In the genomic region with DNA sequence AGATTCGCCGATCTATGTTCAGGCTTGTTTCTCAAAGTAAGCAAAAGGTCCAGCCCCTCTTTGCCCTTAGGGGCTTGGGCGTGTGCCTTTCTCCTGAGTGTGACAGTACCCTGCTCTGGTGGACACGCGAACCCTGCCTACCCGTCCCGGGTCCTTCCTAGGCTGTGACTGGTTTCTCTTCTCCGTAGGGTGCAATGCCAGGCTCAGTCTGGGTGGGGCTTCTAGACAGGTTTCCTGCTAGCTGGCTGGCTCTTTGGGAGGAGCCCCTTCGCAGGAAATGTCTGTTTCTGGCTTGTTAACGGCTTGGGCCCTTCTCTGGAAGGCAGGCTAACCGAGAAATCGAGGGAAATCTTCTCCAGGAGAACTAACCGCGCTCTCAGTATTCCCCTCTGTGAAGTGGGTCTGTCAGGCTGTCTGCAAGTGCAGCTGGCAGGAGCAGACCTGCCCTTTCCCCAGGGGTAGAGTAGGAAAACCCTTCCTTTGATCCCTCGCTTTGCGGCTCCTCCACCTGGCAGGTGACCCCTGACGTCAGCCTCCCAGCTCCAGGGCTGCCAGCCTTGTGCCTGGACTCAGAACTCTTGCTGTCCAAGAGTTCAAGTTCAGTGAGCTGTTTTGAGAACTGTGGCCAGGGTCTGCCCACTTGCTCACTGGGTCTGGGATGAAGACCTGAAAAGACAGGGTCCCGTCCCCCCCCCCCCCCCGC, we compare ENCODE assay signal across 8 mouse cellular contexts. TPM values are rescaled to one million over a fixed set of nuclear protein-coding genes. Genes with fewer than 3 reads are reported as not detected.
A peak's percentile ranks its signal among the peaks of the same experiment; 100 is the strongest.
DNase-seq lines count a peak whose midpoint lies in the region; ATAC-seq lines count a peak whose summit lies in the region.

No protein-coding gene starts in this region.

- H3K9me3 ChIP-seq in neural tube, embryonic 11.5 days (ENCODE audit: control insufficient read depth, low read length) = no peaks in the 10 kb centered on the region
- H3K9me3 ChIP-seq in forebrain, embryonic 16.5 days (ENCODE audit: control insufficient read depth, low read length) = no peaks in the 10 kb centered on the region
- H3K9me3 ChIP-seq in lung, embryonic 15.5 days = no peaks in the 10 kb centered on the region
- H3K9me3 ChIP-seq in stomach, embryonic 14.5 days (ENCODE audit: control insufficient read depth, low read depth, low read length) = no peaks in the 10 kb centered on the region

- peak overlapping the region; percentile 41 for H3K4me3 ChIP-seq in neural tube, embryonic 11.5 days (ENCODE audit: low read depth, low read length)
- peak overlapping the region; percentile 40 for H3K4me3 ChIP-seq in forebrain, embryonic 16.5 days (replicated peaks; ENCODE audit: low read length)
- H3K4me3 ChIP-seq in lung, embryonic 15.5 days = peak overlapping the region; percentile 48
- H3K4me3 ChIP-seq in stomach, embryonic 14.5 days (ENCODE audit: low read depth, low read length) = peak overlapping the region; percentile 42

- peaks cover 38% of the 10 kb centered on the region for H3K27me3 ChIP-seq in neural tube, embryonic 11.5 days (ENCODE audit: control insufficient read depth, insufficient read depth, low read length)
- H3K27me3 ChIP-seq in forebrain, embryonic 16.5 days (replicated peaks; ENCODE audit: control insufficient read depth, insufficient read depth, low read length) = peaks cover 32% of the 10 kb centered on the region
- peaks cover 37% of the 10 kb centered on the region for H3K27me3 ChIP-seq in lung, embryonic 15.5 days
- H3K27me3 ChIP-seq in stomach, embryonic 14.5 days (ENCODE audit: control insufficient read depth, insufficient read depth, low read length) = no peaks in the 10 kb centered on the region

- H3K4me2 ChIP-seq in neural tube, embryonic 11.5 days (ENCODE audit: low read depth) = peak overlapping the region; percentile 74
- peak overlapping the region; percentile 68 for H3K4me2 ChIP-seq in forebrain, embryonic 16.5 days (ENCODE audit: low read length)
- H3K4me2 ChIP-seq in lung, embryonic 15.5 days = peak overlapping the region; percentile 92
- peak overlapping the region; percentile 97 for H3K4me2 ChIP-seq in stomach, embryonic 14.5 days (replicated peaks; ENCODE audit: low read depth, low read length)

- no peak for ATAC-seq in neural tube, embryonic 11.5 days (ENCODE audit: insufficient read depth, low FRiP score, low TSS enrichment)
- no peak for ATAC-seq in forebrain, embryonic 16.5 days
- ATAC-seq in lung, embryonic 15.5 days (ENCODE audit: borderline replicate concordance, extremely low read depth, low FRiP score, low TSS enrichment) = peak; percentile 48; the same call in 1 of the 2 replicates
- no peak for ATAC-seq in stomach, embryonic 14.5 days (ENCODE audit: insufficient number of reproducible peaks, insufficient read depth, low FRiP score, low read depth)

- no peaks in the 10 kb centered on the region for H3K36me3 ChIP-seq in neural tube, embryonic 11.5 days (ENCODE audit: control insufficient read depth, insufficient read depth, low read length)
- H3K36me3 ChIP-seq in forebrain, embryonic 16.5 days (ENCODE audit: control insufficient read depth, insufficient read depth) = no peaks in the 10 kb centered on the region
- H3K36me3 ChIP-seq in lung, embryonic 15.5 days = no peaks in the 10 kb centered on the region
- no peaks in the 10 kb centered on the region for H3K36me3 ChIP-seq in stomach, embryonic 14.5 days (ENCODE audit: control insufficient read depth, insufficient read depth, low read length)

- no peak overlapping the region for H3K27ac ChIP-seq in neural tube, embryonic 11.5 days (ENCODE audit: low read depth, low read length)
- H3K27ac ChIP-seq in forebrain, embryonic 16.5 days (ENCODE audit: low read length) = no peak overlapping the region
- no peak overlapping the region for H3K27ac ChIP-seq in lung, embryonic 15.5 days
- no peak overlapping the region for H3K27ac ChIP-seq in stomach, embryonic 14.5 days (ENCODE audit: low read length)

- no peak for DNase-seq in neural tube, embryonic 11.5 days (ENCODE audit: low spot score)
- DNase-seq in neural tube, embryonic 10.5 days (ENCODE audit: extremely low spot score, low spot score) = no peak
- DNase-seq in kidney, adult 18-20 months = peak; percentile 63
- DNase-seq in retina, embryonic 14.5 days (ENCODE audit: low spot score) = no peak
- DNase-seq in embryo, embryonic 10 days (ENCODE audit: low spot score) = no peak

- peaks cover 6% of the 10 kb centered on the region; the same call in 1 of the 2 replicates for H3K4me1 ChIP-seq in neural tube, embryonic 11.5 days (ENCODE audit: control insufficient read depth, insufficient read depth, low read length)
- peaks cover 15% of the 10 kb centered on the region for H3K4me1 ChIP-seq in forebrain, embryonic 16.5 days (replicated peaks; ENCODE audit: control insufficient read depth, insufficient read depth, low read length)
- H3K4me1 ChIP-seq in lung, embryonic 15.5 days = peaks cover 18% of the 10 kb centered on the region
- 0 out of 2 replicates have a peak, but pooled peaks cover 4% of the 10 kb centered on the region for H3K4me1 ChIP-seq in stomach, embryonic 14.5 days (ENCODE audit: control insufficient read depth, insufficient read depth, low read length)

- H3K9ac ChIP-seq in neural tube, embryonic 11.5 days (ENCODE audit: low read length) = no peak overlapping the region
- H3K9ac ChIP-seq in forebrain, embryonic 16.5 days (replicated peaks; ENCODE audit: low read depth, low read length) = peak overlapping the region; percentile 45
- H3K9ac ChIP-seq in lung, embryonic 15.5 days = peak overlapping the region; percentile 50
- peak overlapping the region; percentile 8; the same call in 1 of the 2 replicates for H3K9ac ChIP-seq in stomach, embryonic 14.5 days (replicated peaks; ENCODE audit: low read depth, low read length)

- 10% methylated on average over 19 of the region's 19 CpGs for WGBS in neural tube, embryonic 11.5 days
- 11% methylated on average over 17 of the region's 19 CpGs for WGBS in forebrain, embryonic 16.5 days
- WGBS in lung, embryonic 15.5 days = 9% methylated on average over 19 of the region's 19 CpGs
- WGBS in stomach, embryonic 14.5 days = 7% methylated on average over 18 of the region's 19 CpGs

RNA-seq across cellular contexts. Expression of a gene that starts 0.8 kb away (rescaled TPM):
- polyA plus RNA-seq in neural tube, embryonic 11.5 days (2014; fragmentation: Nextera tagmentation; extraction: Ambion mirVana) = 30.8 and 34.5 TPM in 2 replicates
- polyA plus RNA-seq in forebrain, embryonic 16.5 days (2015; fragmentation: Nextera tagmentation; extraction: Ambion mirVana) = 6.0 and 8.0 TPM in 2 replicates
- 30.3 and 37.2 TPM in 2 replicates for polyA plus RNA-seq in lung, embryonic 15.5 days (2015; fragmentation: Nextera tagmentation; extraction: Ambion mirVana)
- 34.3 and 54.4 TPM in 2 replicates for polyA plus RNA-seq in stomach, embryonic 14.5 days (2014; fragmentation: Nextera tagmentation; extraction: Ambion mirVana)
